Mouse (Mus musculus) liver, postnatal 0 days (tissue): ENCODE measurements at regions not wholly inside any gene's neighbourhood (a gene's known extent, or its start where the extent isn't known, plus 50 kb on each side); places are given as distances from the start of the nearest gene placed in this dataset.

Experiments
- CTCF ChIP-seq: sonication (generic); IDR thresholded peaks from 2 replicates; pipeline ENCODE4 v1.5.1; 2016; ENCODE audit warnings: antibody characterized with exemption, low read depth
- EP300 ChIP-seq: IDR thresholded peaks from 2 replicates; pipeline ENCODE4 v1.6.1; 2016; ENCODE audit warnings: antibody characterized with exemption, low read depth, mild to moderate bottlenecking

DNA sequence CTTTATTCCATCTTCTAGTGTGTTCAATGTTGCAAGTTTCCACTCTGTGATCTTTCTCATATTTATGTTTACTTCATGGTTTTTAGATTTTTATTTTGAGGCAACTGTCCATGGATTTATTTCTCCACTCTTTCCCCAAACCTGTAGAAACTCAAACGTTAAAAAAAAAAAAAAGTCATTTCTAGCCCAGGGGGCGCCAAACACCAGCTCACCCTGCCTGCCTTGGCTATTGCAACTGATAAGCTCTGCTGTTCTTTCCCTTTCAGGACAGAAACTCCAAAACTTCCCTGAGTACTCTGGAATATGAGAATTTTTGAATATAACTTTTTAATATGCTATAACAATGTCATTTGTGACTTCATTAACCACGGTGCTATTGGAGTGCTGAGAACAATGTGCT lies 201.9 kb upstream of the Cxcl12 start:
- TF ChIP-seq CTCF, result peak; percentile 44
- TF ChIP-seq EP300, result no peak
